Mouse (Mus musculus) liver, embryonic 11.5 days (tissue): Measurements from ENCODE around the gene Hnrnph3. TPM values are rescaled to one million over a fixed set of nuclear protein-coding genes. Genes with fewer than 3 reads are reported as not detected.
A peak's percentile ranks its signal among the peaks of the same experiment; 100 is the strongest.

Source experiments
- ATAC-seq: fragments of 200-750 bp; cut with Nextera tagmentation; replicated peaks from 2 replicates; pipeline ENCODE4 v1.8.0; 2017; ENCODE audit warnings: moderate number of reproducible peaks, mild to moderate bottlenecking, moderate TSS enrichment, moderate library complexity; ENCODE audit not compliant: low FRiP score
- DNase-seq: peaks from one replicate; pipeline ENCODE4 v3.0.0-alpha.2; 2017; ENCODE audit warnings: low spot score
- H3K27ac ChIP-seq: fragments of 300-500 bp; sonication (generic); 2 replicates; pipeline ENCODE4 v1.5.1; 2014; ENCODE audit warnings: mild to moderate bottlenecking, low read depth, low read length, control low read depth
- H3K27me3 ChIP-seq: fragments of 300-500 bp; sonication (generic); replicated peaks from 2 replicates; pipeline ENCODE4 v1.6.1; 2014; ENCODE audit warnings: low read length, mixed read lengths; ENCODE audit not compliant: control insufficient read depth, insufficient read depth
- H3K36me3 ChIP-seq: fragments of 300-500 bp; sonication (generic); 2 replicates; pipeline ENCODE4 v1.6.1; 2014; ENCODE audit warnings: mild to moderate bottlenecking, low read length, moderate library complexity, mixed read lengths; ENCODE audit not compliant: control insufficient read depth, insufficient read depth
- H3K4me1 ChIP-seq: fragments of 300-500 bp; sonication (generic); replicated peaks from 2 replicates; pipeline ENCODE4 v1.6.1; 2014; ENCODE audit warnings: low read length, mixed read lengths; ENCODE audit not compliant: control insufficient read depth, insufficient read depth
- H3K4me2 ChIP-seq: fragments of 300-500 bp; sonication (generic); 2 replicates; pipeline ENCODE4 v1.6.1; 2014; ENCODE audit warnings: mild to moderate bottlenecking, control low read depth, moderate library complexity
- H3K4me3 ChIP-seq: fragments of 300-500 bp; sonication (generic); 2 replicates; pipeline ENCODE4 v1.5.1; 2014; ENCODE audit warnings: low read depth, low read length, control low read depth
- H3K9ac ChIP-seq: fragments of 300-500 bp; sonication (generic); 2 replicates; pipeline ENCODE4 v1.6.1; 2014; ENCODE audit warnings: low read depth, low read length, control low read depth
- H3K9me3 ChIP-seq: fragments of 300-500 bp; sonication (generic); 2 replicates; pipeline ENCODE4 v1.6.1; 2016; ENCODE audit warnings: low read length, inconsistent platforms, mixed read lengths; ENCODE audit not compliant: control insufficient read depth
- WGBS: fragments of 180-500 bp; shearing (Covaris S2); extraction: QIAGEN DNeasy Blood & Tissue Kit; methylation state at CpG from one replicate; pipeline ENCODE4 v1.1.7; 2014; 5-methylcytosine and 5-hydroxymethylcytosine counted together
- polyA plus RNA-seq: library from polyadenylated mRNA; unstranded; fragments of >200 nt; fragmentation: Nextera tagmentation; extraction: Ambion mirVana; gene quantifications from 2 replicates; pipeline ENCODE4 v1.2.1, GENCODE M21; 2014

The Hnrnph3 gene
- polyA plus RNA-seq, 1 experiment from 2014 or later: 57.1 TPM

DNA sequence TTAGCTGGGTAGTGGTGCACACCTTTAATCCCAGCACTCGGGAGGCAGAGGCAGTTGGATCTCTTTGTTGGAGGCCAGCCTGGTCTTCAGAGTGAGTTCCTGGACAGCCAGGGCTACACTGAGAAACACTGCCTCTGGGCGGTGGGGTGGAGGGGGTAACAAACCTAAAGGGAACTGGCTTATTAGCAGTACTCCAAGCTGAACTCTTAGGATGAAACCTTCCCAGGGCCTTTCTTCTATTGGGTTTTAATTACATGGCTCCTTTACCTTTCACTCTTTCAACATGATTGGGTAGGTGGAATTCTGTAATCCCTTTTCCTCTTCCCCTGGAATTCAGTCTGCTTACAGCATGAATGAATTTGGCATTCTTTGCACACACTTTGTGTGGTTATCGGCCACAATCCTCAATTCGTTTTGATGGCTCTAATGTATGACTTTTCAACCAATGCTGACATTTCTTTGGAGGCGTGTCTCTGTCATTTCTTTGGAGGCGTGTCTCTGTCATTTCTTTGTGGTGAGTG, 1.5 kb upstream of the Hnrnph3 start:
- H3K9ac ChIP-seq: no peak overlapping the region
- no peak overlapping the region for H3K27ac ChIP-seq
- H3K4me3 ChIP-seq: no peak overlapping the region
- DNase-seq (no peak), ATAC-seq (no peak)
- no peaks in the 10 kb centered on the region for H3K9me3 ChIP-seq
- peaks cover 15% of the 10 kb centered on the region for H3K4me1 ChIP-seq
- no peaks in the 10 kb centered on the region for H3K27me3 ChIP-seq
- peak overlapping the region; percentile 73 for H3K4me2 ChIP-seq
- 76% methylated on average over 6 of the region's 6 CpGs for WGBS
- no peaks in the 10 kb centered on the region for H3K36me3 ChIP-seq

DNA sequence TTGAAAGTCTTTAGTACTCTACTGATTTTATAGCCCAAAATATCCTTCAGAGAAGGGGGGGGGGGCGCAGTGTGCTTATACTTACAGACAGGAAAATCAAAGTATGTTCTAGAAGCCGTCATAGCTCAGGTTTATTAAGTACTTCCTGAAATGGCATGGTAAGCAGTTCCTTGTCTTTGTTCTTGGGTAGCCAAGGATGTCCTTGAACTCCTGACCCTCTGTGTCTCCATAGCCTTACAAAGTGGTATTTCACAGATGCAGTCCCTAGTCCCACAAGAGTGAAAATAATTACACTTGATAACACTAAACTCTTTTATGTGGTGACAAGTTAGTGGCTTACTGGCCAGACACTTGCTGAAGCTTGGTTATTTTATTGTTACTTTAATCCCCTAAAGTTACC, 999 bp upstream of the Hnrnph3 start:
- H3K4me1 ChIP-seq: peaks cover 15% of the 10 kb centered on the region
- H3K4me2 ChIP-seq: peak overlapping the region; percentile 73
- peak overlapping the region; percentile 99 for H3K27ac ChIP-seq
- H3K9ac ChIP-seq: peak overlapping the region; percentile 99
- no peak for DNase-seq
- no peaks in the 10 kb centered on the region for H3K27me3 ChIP-seq
- WGBS: 43% methylated on average over 2 of the region's 2 CpGs
- H3K36me3 ChIP-seq: no peaks in the 10 kb centered on the region
- H3K4me3 ChIP-seq: peak overlapping the region; percentile 91
- H3K9me3 ChIP-seq: no peaks in the 10 kb centered on the region
- ATAC-seq: no peak

DNA sequence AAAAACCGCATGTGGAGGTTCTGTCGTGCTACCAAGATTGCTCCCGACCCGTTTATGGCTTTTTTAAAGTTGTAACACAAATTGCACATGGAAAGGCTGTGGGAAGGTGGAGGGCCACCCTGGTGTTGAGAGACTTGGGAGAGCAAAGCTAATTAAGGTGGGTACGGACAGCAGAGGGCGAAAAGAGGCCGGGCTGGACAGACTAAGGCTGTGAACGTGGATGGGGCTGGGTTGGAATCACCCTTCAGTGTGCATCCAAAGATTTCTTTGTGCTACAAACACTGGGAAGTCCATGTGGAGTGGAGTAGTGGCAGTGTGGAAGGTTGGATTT, 528 bp upstream of the Hnrnph3 start:
- Histone ChIP-seq H3K4me2 (peak overlapping the region; percentile 73), H3K4me1 (peaks cover 15% of the 10 kb centered on the region), H3K9ac (peak overlapping the region; percentile 99), H3K9me3 (no peaks in the 10 kb centered on the region), H3K27ac (peak overlapping the region; percentile 99), H3K27me3 (no peaks in the 10 kb centered on the region), H3K4me3 (peak overlapping the region; percentile 91), H3K36me3 (no peaks in the 10 kb centered on the region)
- ATAC-seq: peak; percentile 51; the same call in 1 of the 2 replicates
- DNase-seq: no peak
- WGBS: under 1% methylated on average over 8 of the region's 8 CpGs

GRCm38 (mm10) chr10:63023121-63023748, 782 bp downstream of the Hnrnph3 start:
- DNase-seq (no peak), ATAC-seq (peak; percentile 13)
- H3K27me3 ChIP-seq: no peaks in the 10 kb centered on the region
- H3K4me3 ChIP-seq: peak overlapping the region; percentile 91
- 1% methylated on average over 68 of the region's 68 CpGs for WGBS
- H3K9ac ChIP-seq: peak overlapping the region; percentile 99
- H3K4me1 ChIP-seq: peaks cover 15% of the 10 kb centered on the region
- no peaks in the 10 kb centered on the region for H3K9me3 ChIP-seq
- peak overlapping the region; percentile 73 for H3K4me2 ChIP-seq
- H3K27ac ChIP-seq: peak overlapping the region; percentile 99
- no peaks in the 10 kb centered on the region for H3K36me3 ChIP-seq

DNA sequence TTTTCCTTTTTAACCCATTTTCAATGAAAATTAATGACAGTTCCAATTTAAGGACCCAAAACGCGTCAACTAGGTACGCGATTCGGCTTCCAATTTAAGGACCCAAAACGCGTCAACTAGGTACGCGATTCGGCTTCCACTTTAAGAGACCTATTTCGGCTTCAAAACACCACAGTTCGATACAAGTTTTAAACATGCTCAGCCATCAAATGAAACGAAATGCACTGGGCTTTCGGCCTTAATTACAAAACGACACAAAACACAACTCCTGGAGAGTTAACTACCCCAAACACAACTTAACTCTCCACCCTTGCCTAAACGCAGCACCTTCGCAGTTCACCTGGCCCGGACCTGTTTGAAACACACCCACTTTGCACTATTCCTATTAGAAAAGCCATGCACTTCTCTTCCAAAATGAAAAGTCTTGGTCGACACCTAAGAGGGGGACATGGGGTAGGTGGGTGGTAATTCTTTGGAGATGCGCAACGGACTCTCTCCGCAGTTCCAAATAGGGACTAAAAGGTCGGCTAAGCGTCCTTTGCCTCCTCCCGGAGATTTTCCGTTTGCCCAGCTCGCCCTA, 1.4 kb downstream of the Hnrnph3 start:
- DNase-seq: no peak
- WGBS: under 1% methylated on average over 27 of the region's 27 CpGs
- Histone ChIP-seq H3K9me3 (no peaks in the 10 kb centered on the region), H3K9ac (peak overlapping the region; percentile 99), H3K27ac (peak overlapping the region; percentile 99), H3K36me3 (no peaks in the 10 kb centered on the region; the same call in none of the 2 replicates), H3K4me2 (peak overlapping the region; percentile 73), H3K4me3 (peak overlapping the region; percentile 91), H3K27me3 (no peaks in the 10 kb centered on the region), H3K4me1 (peaks cover 15% of the 10 kb centered on the region)
- no peak for ATAC-seq

DNA sequence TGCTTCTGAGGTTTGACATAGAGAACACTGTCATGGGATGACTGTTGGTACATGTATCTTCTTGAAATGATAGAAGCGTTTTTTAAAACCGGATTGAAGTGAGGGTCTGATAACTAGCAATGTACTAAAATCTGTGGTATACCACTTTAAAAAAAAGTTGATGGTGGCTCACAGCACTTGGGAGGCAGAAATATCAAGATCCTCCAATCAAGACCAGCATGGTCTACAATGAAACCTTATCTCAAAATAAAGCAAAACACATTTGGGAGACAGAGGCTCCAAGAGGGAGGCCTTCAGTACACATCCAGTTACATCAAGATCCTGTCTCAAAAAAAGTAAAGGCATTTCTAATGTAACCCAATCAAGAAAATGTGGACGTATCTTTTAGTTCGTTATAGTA, 2.3 kb downstream of the Hnrnph3 start:
- H3K9me3 ChIP-seq: no peaks in the 10 kb centered on the region
- no peak overlapping the region for H3K9ac ChIP-seq
- H3K4me2 ChIP-seq: peak overlapping the region; percentile 73
- peaks cover 7% of the 10 kb centered on the region for H3K36me3 ChIP-seq
- 38% methylated on average over 4 of the region's 4 CpGs for WGBS
- H3K27me3 ChIP-seq: no peaks in the 10 kb centered on the region
- DNase-seq (no peak), ATAC-seq (no peak)
- no peak overlapping the region for H3K27ac ChIP-seq
- H3K4me3 ChIP-seq: peak overlapping the region; percentile 91
- peaks cover 15% of the 10 kb centered on the region for H3K4me1 ChIP-seq

GRCm38 (mm10) chr10:63019304-63019703, 4.7 kb downstream of the Hnrnph3 start:
- H3K27me3 ChIP-seq: no peaks in the 10 kb centered on the region
- no peak overlapping the region for H3K4me2 ChIP-seq
- 92% methylated on average over 6 of the region's 6 CpGs for WGBS
- H3K9me3 ChIP-seq: no peaks in the 10 kb centered on the region
- ATAC-seq: no peak
- H3K4me1 ChIP-seq: peaks cover 11% of the 10 kb centered on the region
- no peak for DNase-seq
- no peak overlapping the region for H3K4me3 ChIP-seq
- H3K36me3 ChIP-seq: peaks cover 16% of the 10 kb centered on the region
- H3K27ac ChIP-seq: no peak overlapping the region
- H3K9ac ChIP-seq: no peak overlapping the region

DNA sequence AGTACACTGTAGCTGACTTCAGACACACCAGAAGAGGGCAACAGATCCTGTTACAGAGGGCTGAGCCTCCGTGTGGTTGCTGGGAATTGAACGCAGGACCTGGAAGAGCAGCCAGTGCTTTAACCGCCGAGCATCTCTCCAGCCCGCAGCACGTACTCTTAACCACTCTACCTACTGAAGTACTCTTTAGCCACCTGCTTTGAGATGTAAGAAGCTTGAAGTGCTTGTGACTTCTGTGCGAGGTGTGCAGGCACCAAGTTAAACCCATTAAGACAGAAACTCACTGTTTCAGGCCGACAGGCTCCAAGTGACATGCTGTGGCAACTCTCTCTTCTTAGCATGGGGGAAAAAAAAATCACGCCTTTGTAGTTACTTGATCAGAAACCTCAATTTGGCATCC, 9.8 kb downstream of the Hnrnph3 start:
- H3K4me1 ChIP-seq: no peaks in the 10 kb centered on the region
- peaks cover 29% of the 10 kb centered on the region for H3K36me3 ChIP-seq
- H3K4me2 ChIP-seq: no peak overlapping the region
- no peaks in the 10 kb centered on the region for H3K9me3 ChIP-seq
- H3K4me3 ChIP-seq: no peak overlapping the region
- no peaks in the 10 kb centered on the region for H3K27me3 ChIP-seq
- no peak overlapping the region for H3K9ac ChIP-seq
- ATAC-seq (no peak), DNase-seq (no peak)
- WGBS: 89% methylated on average over 9 of the region's 9 CpGs
- H3K27ac ChIP-seq: no peak overlapping the region

DNA sequence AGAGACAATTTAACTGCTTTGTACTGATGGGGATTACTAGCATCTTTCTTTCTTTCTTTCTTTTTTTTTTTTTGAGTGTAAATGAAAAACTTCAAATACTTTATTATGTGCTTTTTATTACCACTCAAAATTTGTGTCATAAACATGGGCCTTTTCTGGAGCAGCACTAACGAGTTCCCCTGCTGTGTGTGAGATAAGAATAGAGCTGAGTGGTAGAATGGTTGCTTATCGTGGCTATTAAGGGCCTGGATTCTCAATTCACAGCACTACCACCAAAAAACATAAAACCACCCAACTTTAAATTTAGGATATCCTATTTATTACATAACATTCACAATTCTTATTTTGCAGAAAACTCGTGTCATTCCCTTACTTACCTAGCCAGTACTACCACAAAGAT, 10.5 kb downstream of the Hnrnph3 start:
- Histone ChIP-seq H3K9me3 (no peaks in the 10 kb centered on the region), H3K27ac (no peak overlapping the region), H3K36me3 (peaks cover 29% of the 10 kb centered on the region), H3K4me1 (no peaks in the 10 kb centered on the region), H3K27me3 (no peaks in the 10 kb centered on the region), H3K4me3 (no peak overlapping the region), H3K9ac (no peak overlapping the region), H3K4me2 (no peak overlapping the region)
- 71% methylated on average over 3 of the region's 3 CpGs for WGBS
- DNase-seq: no peak
- ATAC-seq: no peak
